Mouse (Mus musculus) liver, embryonic 14.5 days (tissue): ENCODE measurements around the gene Tert. TPM values are rescaled to one million over a fixed set of nuclear protein-coding genes. Genes with fewer than 3 reads are reported as not detected.

Source experiments
- ATAC-seq: fragments of 200-750 bp; cut with Nextera tagmentation; 2 replicates; pipeline ENCODE4 v1.8.0; 2017; ENCODE audit warnings: moderate number of reproducible peaks, mild to moderate bottlenecking, moderate library complexity; ENCODE audit not compliant: insufficient read depth
- DNase-seq, 3 experiments: peaks; one replicate each; pipeline ENCODE4 v3.0.0-alpha.2; 2012 to 2013; ENCODE audit warnings: low read depth in 3 of 3, low spot score in 3 of 3
- H3K27ac ChIP-seq: fragments of 300-500 bp; sonication (generic); 2 replicates; pipeline ENCODE4 v1.5.1; 2014; ENCODE audit warnings: moderate library complexity, mild to moderate bottlenecking, control low read depth, inconsistent platforms
- H3K27me3 ChIP-seq: fragments of 300-500 bp; sonication (generic); 2 replicates; pipeline ENCODE4 v1.6.1; 2014; ENCODE audit warnings: mild to moderate bottlenecking, low read length, moderate library complexity; ENCODE audit not compliant: control insufficient read depth, insufficient read depth
- H3K36me3 ChIP-seq: fragments of 300-500 bp; sonication (generic); replicated peaks from 2 replicates; pipeline ENCODE4 v1.6.1; 2014; ENCODE audit warnings: low read depth; ENCODE audit not compliant: control insufficient read depth, insufficient read depth
- H3K4me1 ChIP-seq, 2 experiments: fragments of 200-500 bp in 1 of 2; fragments of 300-500 bp in 1 of 2; sonication (generic) in 1 of 2; replicated peaks; 2 replicates each; pipeline ENCODE4 v1.6.1; 2012 to 2014; ENCODE audit warnings: antibody characterized with exemption in 1 of 2, inconsistent platforms in 1 of 2, low read length in 1 of 2; ENCODE audit not compliant: control insufficient read depth in 2 of 2, insufficient read depth in 2 of 2
- H3K4me2 ChIP-seq: fragments of 300-500 bp; sonication (generic); 2 replicates; pipeline ENCODE4 v1.6.1; 2014; ENCODE audit warnings: low read depth, mild to moderate bottlenecking, control low read depth, moderate library complexity
- H3K4me3 ChIP-seq, 2 experiments: fragments of 200-500 bp in 1 of 2; fragments of 300-500 bp in 1 of 2; sonication (generic) in 1 of 2; 2 replicates each; pipeline ENCODE4 v1.5.1; 2012 to 2014; ENCODE audit warnings: low read depth in 2 of 2, low read length in 2 of 2, mild to moderate bottlenecking in 2 of 2, control low read depth in 1 of 2, inconsistent platforms in 1 of 2, moderate library complexity in 1 of 2; ENCODE audit not compliant: insufficient read depth in 1 of 2
- H3K9ac ChIP-seq: fragments of 300-500 bp; sonication (generic); replicated peaks from 2 replicates; pipeline ENCODE4 v1.6.1; 2014; ENCODE audit warnings: mild to moderate bottlenecking, control low read depth, moderate library complexity
- H3K9me3 ChIP-seq: fragments of 300-500 bp; sonication (generic); 2 replicates; pipeline ENCODE4 v1.6.1; 2016; ENCODE audit warnings: low read length, mixed read lengths; ENCODE audit not compliant: control insufficient read depth
- CTCF ChIP-seq: IDR thresholded peaks from 2 replicates; pipeline ENCODE4 v1.5.1; 2016; ENCODE audit warnings: antibody characterized with exemption, low read depth, control low read depth
- EP300 ChIP-seq: IDR thresholded peaks from 2 replicates; pipeline ENCODE4 v1.6.1; 2016; ENCODE audit warnings: antibody characterized with exemption, low read depth
- WGBS: fragments of 180-500 bp; shearing (Covaris S2); extraction: QIAGEN DNeasy Blood & Tissue Kit; methylation state at CpG from one replicate; pipeline ENCODE4 v1.1.7; 2014; ENCODE audit not compliant: insufficient replicate concordance; 5-methylcytosine and 5-hydroxymethylcytosine counted together
- polyA plus RNA-seq, 2 experiments: library from polyadenylated mRNA; depleted of rRNA in 1 of 2; stranded (reverse) in 1 of 2; unstranded in 1 of 2; fragments of >200 nt; fragmentation: Nextera tagmentation in 1 of 2; extraction: Ambion mirVana in 1 of 2; gene quantifications; 2 replicates each; pipeline versions ENCODE4 v1.2.1 to v1.2.3; 2012 to 2014

Tert gene
- polyA plus RNA-seq, 2 experiments: 0.62 to 2.2 TPM

- ATAC-seq (no peak), DNase-seq (no peak)
- Histone ChIP-seq H3K4me1 (0 out of 4 replicates have a peak, but pooled peaks cover 0 to 4% of the 10 kb centered on the region in 2 experiments), H3K9me3 (no peaks in the 10 kb centered on the region), H3K4me2 (no peak overlapping the region), H3K27ac (no peak overlapping the region), H3K27me3 (no peaks in the 10 kb centered on the region), H3K4me3 (no peak overlapping the region), H3K9ac (no peak overlapping the region), H3K36me3 (no peaks in the 10 kb centered on the region)
- TF ChIP-seq EP300 (no peak), CTCF (no peak)
- 49% methylated on average over 4 of the region's 4 CpGs for WGBS
Observed at GRCm38 (mm10) chr13:73688934-73689333, 62.2 kb downstream of the Tert start.

GRCm38 (mm10) chr13:73692249-73692868 is 65.6 kb downstream of the Tert start:
- DNase-seq: peak; percentile 32 to 41 (median 37)
- TF ChIP-seq EP300 (no peak), CTCF (peak; percentile 84)
- H3K4me1 ChIP-seq: peaks cover 0 to 15% of the 10 kb centered on the region in 2 experiments; a peak in 2 of 4 replicates
- peak; percentile 84 for ATAC-seq
- H3K9me3 ChIP-seq: no peaks in the 10 kb centered on the region
- H3K9ac ChIP-seq: no peak overlapping the region
- 30% methylated on average over 10 of the region's 10 CpGs for WGBS
- H3K36me3 ChIP-seq: no peaks in the 10 kb centered on the region
- no peak overlapping the region; a peak in 1 of 4 replicates for H3K4me3 ChIP-seq
- H3K4me2 ChIP-seq: no peak overlapping the region
- no peaks in the 10 kb centered on the region for H3K27me3 ChIP-seq
- no peak overlapping the region for H3K27ac ChIP-seq

GRCm38 (mm10) chr13:73693333-73693732 is 66.6 kb downstream of the Tert start:
- Histone ChIP-seq H3K27me3 (no peaks in the 10 kb centered on the region), H3K9me3 (no peaks in the 10 kb centered on the region), H3K4me3 (no peak overlapping the region), H3K27ac (no peak overlapping the region), H3K4me1 (peaks cover 0 to 15% of the 10 kb centered on the region in 2 experiments; a peak in 2 of 4 replicates), H3K4me2 (no peak overlapping the region), H3K36me3 (no peaks in the 10 kb centered on the region), H3K9ac (no peak overlapping the region)
- ATAC-seq: no peak
- TF ChIP-seq CTCF (no peak), EP300 (no peak)
- 42% methylated on average over 2 of the region's 2 CpGs for WGBS
- no peak for DNase-seq

GRCm38 (mm10) chr13:73694972-73695371 is 68.3 kb downstream of the Tert start:
- no peaks in the 10 kb centered on the region for H3K9me3 ChIP-seq
- ATAC-seq: no peak
- peaks cover 0 to 15% of the 10 kb centered on the region in 2 experiments; a peak in 2 of 4 replicates for H3K4me1 ChIP-seq
- H3K9ac ChIP-seq: no peak overlapping the region
- no peak for TF ChIP-seq EP300
- no peak for TF ChIP-seq CTCF
- no peaks in the 10 kb centered on the region for H3K36me3 ChIP-seq
- H3K4me2 ChIP-seq: no peak overlapping the region
- no peaks in the 10 kb centered on the region for H3K27me3 ChIP-seq
- DNase-seq: no peak
- 7% methylated on average over 1 of the region's 1 CpGs for WGBS
- H3K4me3 ChIP-seq: no peak overlapping the region
- H3K27ac ChIP-seq: no peak overlapping the region

- no peak overlapping the region for H3K4me2 ChIP-seq
Observed at GRCm38 (mm10) chr13:73696529-73696928, 69.8 kb downstream of the Tert start.

More at GRCm38 (mm10) chr13:73696529-73696928, 69.8 kb downstream of the Tert start:
- TF ChIP-seq EP300 (no peak), CTCF (no peak)
- peak in 1 of 3 experiments; percentile 15 for DNase-seq
- Histone ChIP-seq H3K36me3 (no peaks in the 10 kb centered on the region), H3K9ac (no peak overlapping the region), H3K9me3 (no peaks in the 10 kb centered on the region), H3K4me3 (no peak overlapping the region), H3K27me3 (no peaks in the 10 kb centered on the region), H3K4me1 (peaks cover 0 to 14% of the 10 kb centered on the region in 2 experiments; a peak in 2 of 4 replicates), H3K27ac (no peak overlapping the region)
- no peak for ATAC-seq
- WGBS: 39% methylated on average over 3 of the region's 3 CpGs

Other genes with a start within 250 kb of the Tert start
- 49.5 and 61.0 TPM in 2 replicates for gene Lpcat1, start 159.7 kb upstream of the Tert start, polyA plus RNA-seq (2012; rRNA removed)
- 63.7 and 72.5 TPM in 2 replicates for gene Lpcat1, start 159.7 kb upstream of the Tert start, polyA plus RNA-seq (2014; fragmentation: Nextera tagmentation; extraction: Ambion mirVana)
- gene Slc6a3, start 90.2 kb upstream of the Tert start, polyA plus RNA-seq (2012; rRNA removed): 0.59 and 0.63 TPM in 2 replicates
- gene Slc6a3, start 90.2 kb upstream of the Tert start, polyA plus RNA-seq (2014; fragmentation: Nextera tagmentation; extraction: Ambion mirVana): 0.75 and 1.4 TPM in 2 replicates
- 53.1 and 57.7 TPM in 2 replicates for gene Clptm1l, start 22.9 kb upstream of the Tert start, polyA plus RNA-seq (2012; rRNA removed)
- 58.9 and 67.7 TPM in 2 replicates for gene Clptm1l, start 22.9 kb upstream of the Tert start, polyA plus RNA-seq (2014; fragmentation: Nextera tagmentation; extraction: Ambion mirVana)
- gene Slc6a18, start 51.1 kb downstream of the Tert start, polyA plus RNA-seq (2012; rRNA removed): not detected in 2 replicates
- gene Slc6a18, start 51.1 kb downstream of the Tert start, polyA plus RNA-seq (2014; fragmentation: Nextera tagmentation; extraction: Ambion mirVana): not detected in 2 replicates
- 1.2 and 1.4 TPM in 2 replicates for gene Slc6a19, start 78.0 kb downstream of the Tert start, polyA plus RNA-seq (2012; rRNA removed)
- gene Slc6a19, start 78.0 kb downstream of the Tert start, polyA plus RNA-seq (2014; fragmentation: Nextera tagmentation; extraction: Ambion mirVana): 1.0 and 1.2 TPM in 2 replicates
- 9.2 and 9.9 TPM in 2 replicates for gene Slc12a7, start 106.2 kb downstream of the Tert start, polyA plus RNA-seq (2012; rRNA removed)
- 7.8 and 9.8 TPM in 2 replicates for gene Slc12a7, start 106.2 kb downstream of the Tert start, polyA plus RNA-seq (2014; fragmentation: Nextera tagmentation; extraction: Ambion mirVana)
- gene Nkd2, start 220.7 kb downstream of the Tert start, polyA plus RNA-seq (2012; rRNA removed): 0.09 and 0.19 TPM in 2 replicates
- gene Nkd2, start 220.7 kb downstream of the Tert start, polyA plus RNA-seq (2014; fragmentation: Nextera tagmentation; extraction: Ambion mirVana): 0.09 and 0.15 TPM in 2 replicates